Mouse (Mus musculus) small intestine, adult 2 months (tissue): Measurements from ENCODE around the gene 4930556J24Rik. TPM values are rescaled to one million over a fixed set of nuclear protein-coding genes. Genes with fewer than 3 reads are reported as not detected.
A peak's percentile ranks its signal among the peaks of the same experiment; 100 is the strongest.

Experiments
- H3K27ac ChIP-seq: fragments of 200-500 bp; 2 replicates; pipeline ENCODE4 v1.5.1; 2012; ENCODE audit warnings: low read depth, low read length, control low read depth, inconsistent platforms; ENCODE audit not compliant: insufficient read depth
- H3K27me3 ChIP-seq: fragments of 200-500 bp; 2 replicates; pipeline ENCODE4 v1.6.1; 2012; ENCODE audit warnings: mild to moderate bottlenecking, moderate library complexity, low read length, inconsistent platforms; ENCODE audit not compliant: control insufficient read depth, insufficient read depth
- H3K36me3 ChIP-seq: fragments of 200-500 bp; 2 replicates; pipeline ENCODE4 v1.6.1; 2012; ENCODE audit warnings: mild to moderate bottlenecking, low read length, control low read depth, inconsistent platforms; ENCODE audit not compliant: control insufficient read depth, insufficient read depth
- H3K4me1 ChIP-seq: fragments of 200-500 bp; 2 replicates; pipeline ENCODE4 v1.6.1; 2012; ENCODE audit warnings: low read length, inconsistent platforms, mixed read lengths; ENCODE audit not compliant: control insufficient read depth, insufficient read depth, insufficient read length
- H3K4me3 ChIP-seq: fragments of 200-500 bp; 2 replicates; pipeline ENCODE4 v1.5.1; 2012; ENCODE audit warnings: low read depth, mild to moderate bottlenecking, control low read depth, inconsistent platforms, low read length, moderate library complexity
- CTCF ChIP-seq: fragments of 200-500 bp; IDR thresholded peaks from 2 replicates; pipeline ENCODE4 v1.5.1; 2012; ENCODE audit warnings: low read depth, mild to moderate bottlenecking, control low read depth, inconsistent platforms, low read length, moderate library complexity, mixed read lengths; ENCODE audit not compliant: insufficient replicate concordance, insufficient read length; ENCODE audit errors: extremely low read depth
- POLR2A ChIP-seq: fragments of 200-500 bp; IDR thresholded peaks from 2 replicates; pipeline ENCODE4 v1.6.1; 2012; ENCODE audit warnings: low read depth, mild to moderate bottlenecking, control low read depth, inconsistent platforms, low read length, moderate library complexity
- WGBS: fragments of 180-500 bp; shearing (Covaris S2); methylation state at CpG from one replicate; pipeline ENCODE4 v1.1.7; 2018; 5-methylcytosine and 5-hydroxymethylcytosine counted together
- polyA plus RNA-seq: library from polyadenylated mRNA; depleted of rRNA; stranded (reverse); fragments of >200 nt; gene quantifications from 2 replicates; pipeline ENCODE4 v1.2.3, GENCODE M21; 2012

Gene 4930556J24Rik
- polyA plus RNA-seq, 1 experiment: 0.19 TPM

GRCm38 (mm10) chr11:3935135-3935534, 41.4 kb downstream of the 4930556J24Rik start:
- H3K27me3 ChIP-seq: no peaks in the 10 kb centered on the region
- H3K36me3 ChIP-seq: no peaks in the 10 kb centered on the region
- no peaks in the 10 kb centered on the region; the same call in 1 of the 2 replicates for H3K4me1 ChIP-seq
- TF ChIP-seq POLR2A (no peak), CTCF (no peak)
- no peak overlapping the region for H3K27ac ChIP-seq
- no peak overlapping the region for H3K4me3 ChIP-seq
- WGBS: 75% methylated on average over 4 of the region's 4 CpGs

GRCm38 (mm10) chr11:3933756-3934285, 42.8 kb downstream of the 4930556J24Rik start:
- WGBS: 87% methylated on average over 9 of the region's 9 CpGs
- TF ChIP-seq CTCF (no peak), POLR2A (no peak)
- no peak overlapping the region for H3K27ac ChIP-seq
- no peaks in the 10 kb centered on the region for H3K27me3 ChIP-seq
- no peak overlapping the region for H3K4me3 ChIP-seq
- no peaks in the 10 kb centered on the region; the same call in 1 of the 2 replicates for H3K36me3 ChIP-seq
- H3K4me1 ChIP-seq: no peaks in the 10 kb centered on the region; the same call in 1 of the 2 replicates

- Histone ChIP-seq H3K27me3 (no peaks in the 10 kb centered on the region), H3K27ac (0 out of 2 replicates have a peak within 1 kb of the TSS, but pooled peaks have one; percentile 15), H3K36me3 (peaks cover 11% of the 10 kb centered on the region), H3K4me3 (peak within 1 kb of the TSS; percentile 68), H3K4me1 (no peaks in the 10 kb centered on the region; the same call in 1 of the 2 replicates)
- WGBS: under 1% methylated on average over 26 of the region's 26 CpGs
- TF ChIP-seq POLR2A (peak; percentile 44; the same call in 1 of the 2 replicates), CTCF (no peak)
Observed at GRCm38 (mm10) chr11:3931511-3932211, 44.9 kb downstream of the 4930556J24Rik start, which contains the start of gene Tcn2. Gene Tcn2, minus strand, starts transcription at chr11:3932159.

GRCm38 (mm10) chr11:3930931-3931330, 45.6 kb downstream of the 4930556J24Rik start:
- Histone ChIP-seq H3K4me3 (peak overlapping the region; percentile 68), H3K4me1 (no peaks in the 10 kb centered on the region; the same call in 1 of the 2 replicates), H3K27ac (no peak overlapping the region), H3K36me3 (peaks cover 14% of the 10 kb centered on the region), H3K27me3 (no peaks in the 10 kb centered on the region)
- 39% methylated on average over 6 of the region's 6 CpGs for WGBS
- TF ChIP-seq CTCF (no peak), POLR2A (no peak)

GRCm38 (mm10) chr11:3930019-3930418, 46.6 kb downstream of the 4930556J24Rik start:
- WGBS: 56% methylated on average over 4 of the region's 4 CpGs
- no peaks in the 10 kb centered on the region; the same call in 1 of the 2 replicates for H3K4me1 ChIP-seq
- H3K36me3 ChIP-seq: peaks cover 22% of the 10 kb centered on the region
- no peak overlapping the region for H3K27ac ChIP-seq
- TF ChIP-seq POLR2A (no peak), CTCF (no peak)
- peak overlapping the region; percentile 68; the same call in 1 of the 2 replicates for H3K4me3 ChIP-seq
- no peaks in the 10 kb centered on the region for H3K27me3 ChIP-seq

DNA sequence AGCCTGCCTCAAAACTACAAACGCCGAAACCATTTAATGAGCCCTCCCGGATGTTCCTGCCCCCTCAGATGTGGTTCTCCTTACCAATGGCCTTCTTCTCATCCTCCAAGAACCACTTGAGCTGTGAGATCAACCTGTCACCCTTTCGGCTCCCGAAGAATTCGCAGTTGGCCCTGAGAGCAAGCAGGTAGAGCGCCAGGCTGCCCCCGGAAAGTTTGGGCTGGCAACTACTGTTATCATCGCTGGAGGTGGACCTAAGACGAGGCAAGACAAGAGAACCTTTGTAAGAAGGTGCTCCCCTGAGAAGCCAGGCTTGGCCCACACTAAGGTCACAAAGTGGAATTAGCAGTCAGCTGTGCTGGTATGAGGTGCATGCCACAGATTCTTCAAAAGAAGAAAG, 50.7 kb downstream of the 4930556J24Rik start:
- no peak overlapping the region for H3K4me3 ChIP-seq
- 92% methylated on average over 10 of the region's 10 CpGs for WGBS
- TF ChIP-seq POLR2A (no peak), CTCF (no peak)
- H3K27ac ChIP-seq: no peak overlapping the region
- H3K27me3 ChIP-seq: no peaks in the 10 kb centered on the region
- H3K4me1 ChIP-seq: no peaks in the 10 kb centered on the region; the same call in 1 of the 2 replicates
- H3K36me3 ChIP-seq: peaks cover 45% of the 10 kb centered on the region

DNA sequence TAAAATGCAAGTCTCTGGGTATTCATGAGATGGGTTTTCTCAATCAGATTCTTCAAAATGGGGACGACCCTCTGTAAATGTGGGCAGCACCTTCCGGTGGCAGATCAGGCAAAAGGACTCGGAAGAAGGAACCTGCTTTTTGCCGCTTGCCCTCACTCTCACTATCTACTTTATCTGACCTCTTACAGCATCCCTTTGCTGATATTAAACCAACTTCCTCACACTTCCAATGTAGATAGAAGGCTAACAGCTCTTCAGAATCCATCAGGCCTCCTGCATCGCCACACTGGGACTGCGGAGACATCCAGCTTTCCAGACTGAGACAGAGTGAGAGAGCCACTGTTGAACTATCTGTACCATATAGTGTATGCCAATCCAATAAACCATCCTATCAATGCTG, 53.8 kb downstream of the 4930556J24Rik start:
- Histone ChIP-seq H3K27me3 (no peaks in the 10 kb centered on the region), H3K36me3 (peaks cover 56% of the 10 kb centered on the region)
- WGBS: 95% methylated on average over 6 of the region's 6 CpGs

More for the DNA sequence above, 53.8 kb downstream of the 4930556J24Rik start:
- Histone ChIP-seq H3K27ac (no peak overlapping the region), H3K4me1 (no peaks in the 10 kb centered on the region), H3K4me3 (no peak overlapping the region)
- no peak for TF ChIP-seq POLR2A
- no peak for TF ChIP-seq CTCF
